Mouse (Mus musculus) erythroblast, embryonic 14.5 days (primary cell): ENCODE results near the gene Bsn. TPM values are rescaled to one million over a fixed set of nuclear protein-coding genes. Genes with fewer than 3 reads are reported as not detected.
"Not testable (repeated sequence)": the region's sequence is repeated elsewhere in the genome, so short reads cannot be mapped to it uniquely, and the experiment has no call there.

Experiments
- H3K27me3 ChIP-seq: 2 replicates; pipeline ENCODE4 v1.6.1; 2012; ENCODE audit warnings: inconsistent platforms; ENCODE audit not compliant: control insufficient read depth
- H3K36me3 ChIP-seq: 2 replicates; pipeline ENCODE4 v1.6.1; 2012; ENCODE audit warnings: mild to moderate bottlenecking, inconsistent platforms; ENCODE audit not compliant: control insufficient read depth
- H3K4me1 ChIP-seq: 2 replicates; pipeline ENCODE4 v1.6.1; 2012; ENCODE audit warnings: inconsistent platforms; ENCODE audit not compliant: control insufficient read depth
- H3K4me3 ChIP-seq: replicated peaks from 2 replicates; pipeline ENCODE3; 2012; ENCODE audit warnings: moderate library complexity, mild to moderate bottlenecking, inconsistent platforms
- H3K9me3 ChIP-seq: 2 replicates; pipeline ENCODE4 v1.6.1; 2012; ENCODE audit warnings: low read length, inconsistent platforms, mixed read lengths; ENCODE audit not compliant: control insufficient read depth
- GATA1 ChIP-seq: IDR thresholded peaks from 2 replicates; pipeline ENCODE4 v1.6.1; 2012; ENCODE audit warnings: low read length, inconsistent platforms, mixed read lengths
- TAL1 ChIP-seq: IDR thresholded peaks from 3 replicates; pipeline ENCODE4 v1.6.1; 2012; ENCODE audit warnings: low read length, inconsistent platforms, mixed read lengths
- polyA plus RNA-seq: library from polyadenylated mRNA; stranded (reverse); fragments of >175 nt; gene quantifications from 2 replicates; pipeline ENCODE4 v1.2.3, GENCODE M21; 2012

Gene Bsn
- polyA plus RNA-seq, 1 experiment = 0.07 TPM

DNA sequence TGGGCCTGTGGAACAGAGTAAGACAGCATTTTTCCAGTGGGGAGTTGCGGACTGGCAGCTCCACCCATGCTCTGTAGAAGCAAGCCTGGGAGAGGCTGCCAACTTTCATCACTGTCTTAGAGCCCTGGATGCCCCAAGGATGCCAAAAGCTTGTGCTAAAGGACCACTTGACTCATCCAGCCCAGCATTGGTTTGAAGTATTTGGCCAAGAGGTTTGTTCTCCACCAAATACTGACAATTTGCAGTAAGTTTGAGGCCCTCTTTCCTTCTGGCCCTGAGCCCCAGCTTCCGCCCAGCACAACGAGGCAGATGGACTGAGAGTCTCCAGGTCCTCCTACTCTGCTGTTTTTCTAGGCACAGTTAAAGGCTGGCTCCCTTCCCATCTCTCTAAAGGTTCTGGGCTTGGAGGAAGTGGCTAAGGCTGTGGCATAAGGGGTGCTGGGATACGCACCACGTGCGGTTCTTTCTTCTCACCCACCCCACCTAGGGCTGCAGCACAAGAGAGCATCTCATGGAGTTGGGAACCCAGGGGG lies 53.2 kb downstream of the Bsn start:
- Histone ChIP-seq H3K27me3 (peaks cover 31% of the 10 kb centered on the region), H3K36me3 (no peaks in the 10 kb centered on the region), H3K4me1 (peaks cover 3% of the 10 kb centered on the region; the same call in 1 of the 2 replicates), H3K4me3 (no peak overlapping the region), H3K9me3 (no peaks in the 10 kb centered on the region)
- no peak for TF ChIP-seq GATA1
- TF ChIP-seq TAL1 = no peak

DNA sequence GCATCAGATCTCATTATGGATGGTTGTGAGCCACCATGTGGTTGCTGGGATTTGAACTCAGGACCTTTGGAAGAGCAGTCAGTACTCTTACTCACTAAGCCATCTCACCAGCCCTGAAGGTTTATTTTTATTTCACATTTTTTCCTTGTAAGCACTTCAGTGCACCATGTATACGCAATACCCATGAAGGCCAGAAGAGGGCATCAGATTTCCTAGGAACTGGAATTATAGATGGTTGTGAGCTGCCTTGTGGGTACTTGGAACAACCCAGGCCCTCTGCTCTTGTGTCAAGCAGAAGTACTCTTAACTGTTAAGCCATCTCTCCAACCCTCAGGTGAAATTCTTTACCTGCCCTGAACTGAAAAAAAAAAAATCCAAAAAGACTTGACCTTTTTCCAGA lies 54.0 kb downstream of the Bsn start:
- TF ChIP-seq GATA1 = no peak
- TF ChIP-seq TAL1 = no peak
- Histone ChIP-seq H3K4me3 (no peak overlapping the region), H3K4me1 (peaks cover 6% of the 10 kb centered on the region; the same call in 1 of the 2 replicates), H3K9me3 (no peaks in the 10 kb centered on the region), H3K36me3 (no peaks in the 10 kb centered on the region), H3K27me3 (peaks cover 31% of the 10 kb centered on the region)

DNA sequence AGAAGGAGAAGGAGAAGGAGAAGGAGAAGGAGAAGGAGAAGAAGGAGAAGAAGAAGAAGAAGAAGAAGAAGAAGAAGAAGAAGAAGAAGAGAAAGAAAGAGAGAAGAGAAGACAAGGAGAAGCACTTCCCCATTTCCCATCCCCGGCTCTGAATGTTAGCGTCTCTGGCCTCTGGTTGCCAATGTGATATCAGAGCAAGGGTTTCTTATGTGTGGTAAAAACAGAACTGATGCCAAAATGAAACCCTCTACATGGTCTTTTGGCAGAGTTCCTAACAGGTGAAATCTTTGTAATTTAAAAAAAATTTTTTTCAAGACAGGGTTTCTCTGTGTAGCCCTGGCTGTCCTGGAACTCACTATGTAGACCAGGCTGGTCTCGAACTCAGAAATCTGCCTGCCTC lies 54.5 kb downstream of the Bsn start:
- H3K4me1 ChIP-seq, H3K36me3 ChIP-seq, H3K9me3 ChIP-seq, H3K4me3 ChIP-seq: not testable (repeated sequence)
- H3K27me3 ChIP-seq = peaks cover 31% of the 10 kb centered on the region

DNA sequence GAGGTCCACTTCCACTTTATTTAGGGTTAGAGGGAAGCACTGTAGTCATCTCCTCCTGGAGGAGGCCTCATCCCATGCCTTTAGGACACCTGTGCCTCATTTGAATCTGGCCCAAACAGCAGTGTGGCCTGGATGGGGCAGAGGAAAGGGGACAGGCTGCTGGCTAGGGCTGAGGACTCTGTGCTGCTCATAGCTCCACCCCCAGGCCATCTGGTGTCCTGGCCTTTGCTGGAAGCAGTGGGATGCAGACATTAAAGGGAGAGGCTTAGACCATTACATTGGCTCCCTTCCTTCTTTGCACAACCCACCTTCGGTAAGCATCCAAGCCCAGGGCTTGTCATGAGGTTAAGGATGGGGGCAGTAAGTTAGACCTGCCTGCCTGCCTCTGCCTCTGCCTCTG lies 56.7 kb downstream of the Bsn start:
- TF ChIP-seq TAL1 (no peak), GATA1 (no peak)
- Histone ChIP-seq H3K36me3 (no peaks in the 10 kb centered on the region), H3K27me3 (peaks cover 32% of the 10 kb centered on the region), H3K9me3 (no peaks in the 10 kb centered on the region), H3K4me3 (no peak overlapping the region), H3K4me1 (peaks cover 6% of the 10 kb centered on the region; the same call in 1 of the 2 replicates)

DNA sequence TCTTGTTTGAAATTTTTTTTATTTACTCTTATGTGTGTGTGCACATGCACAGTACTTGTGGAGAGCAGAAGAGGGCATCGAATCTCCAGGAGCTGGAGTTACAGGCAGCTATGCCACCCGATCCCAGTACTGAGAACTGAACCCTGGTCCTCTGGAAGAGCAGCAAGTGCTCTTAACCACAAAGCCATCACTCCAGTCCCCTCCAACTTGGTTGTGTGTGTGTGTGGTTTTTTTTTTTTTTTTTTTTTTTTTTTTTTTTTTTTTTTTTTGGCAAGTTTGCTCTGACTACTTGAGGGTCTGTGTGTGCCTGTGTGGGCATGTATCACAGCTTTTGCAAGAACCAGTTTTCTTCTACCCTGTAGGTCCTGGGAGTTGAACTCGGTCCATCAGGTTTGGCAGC lies 57.8 kb downstream of the Bsn start:
- TF ChIP-seq GATA1 (no peak), TAL1 (no peak)
- no peaks in the 10 kb centered on the region for H3K36me3 ChIP-seq
- H3K9me3 ChIP-seq = no peaks in the 10 kb centered on the region
- H3K4me1 ChIP-seq = peaks cover 6% of the 10 kb centered on the region; the same call in 1 of the 2 replicates
- no peak overlapping the region for H3K4me3 ChIP-seq
- peaks cover 24% of the 10 kb centered on the region for H3K27me3 ChIP-seq

DNA sequence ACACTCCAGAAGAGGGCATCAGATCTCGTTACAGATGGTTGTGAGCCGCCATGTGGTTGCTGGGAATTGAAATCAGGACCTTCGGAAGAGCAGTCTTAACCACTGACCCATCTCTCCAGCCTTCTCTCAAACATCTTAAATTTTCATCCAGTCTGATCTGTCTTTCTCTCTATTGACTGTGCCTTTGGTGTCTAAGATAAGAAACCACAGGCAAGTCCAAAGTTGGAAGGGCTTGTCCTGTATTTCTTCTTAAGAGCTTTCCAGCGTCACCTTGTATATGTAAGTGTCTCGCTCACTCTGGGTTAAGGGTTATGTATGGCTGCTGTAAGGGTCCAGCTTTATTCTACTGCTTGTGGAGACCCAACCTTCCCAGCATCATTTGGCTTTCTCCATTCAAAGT lies 58.7 kb downstream of the Bsn start:
- no peak for TF ChIP-seq TAL1
- TF ChIP-seq GATA1 = no peak
- Histone ChIP-seq H3K4me3 (no peak overlapping the region), H3K27me3 (peaks cover 17% of the 10 kb centered on the region), H3K9me3 (no peaks in the 10 kb centered on the region), H3K36me3 (no peaks in the 10 kb centered on the region), H3K4me1 (peaks cover 6% of the 10 kb centered on the region; the same call in 1 of the 2 replicates)

DNA sequence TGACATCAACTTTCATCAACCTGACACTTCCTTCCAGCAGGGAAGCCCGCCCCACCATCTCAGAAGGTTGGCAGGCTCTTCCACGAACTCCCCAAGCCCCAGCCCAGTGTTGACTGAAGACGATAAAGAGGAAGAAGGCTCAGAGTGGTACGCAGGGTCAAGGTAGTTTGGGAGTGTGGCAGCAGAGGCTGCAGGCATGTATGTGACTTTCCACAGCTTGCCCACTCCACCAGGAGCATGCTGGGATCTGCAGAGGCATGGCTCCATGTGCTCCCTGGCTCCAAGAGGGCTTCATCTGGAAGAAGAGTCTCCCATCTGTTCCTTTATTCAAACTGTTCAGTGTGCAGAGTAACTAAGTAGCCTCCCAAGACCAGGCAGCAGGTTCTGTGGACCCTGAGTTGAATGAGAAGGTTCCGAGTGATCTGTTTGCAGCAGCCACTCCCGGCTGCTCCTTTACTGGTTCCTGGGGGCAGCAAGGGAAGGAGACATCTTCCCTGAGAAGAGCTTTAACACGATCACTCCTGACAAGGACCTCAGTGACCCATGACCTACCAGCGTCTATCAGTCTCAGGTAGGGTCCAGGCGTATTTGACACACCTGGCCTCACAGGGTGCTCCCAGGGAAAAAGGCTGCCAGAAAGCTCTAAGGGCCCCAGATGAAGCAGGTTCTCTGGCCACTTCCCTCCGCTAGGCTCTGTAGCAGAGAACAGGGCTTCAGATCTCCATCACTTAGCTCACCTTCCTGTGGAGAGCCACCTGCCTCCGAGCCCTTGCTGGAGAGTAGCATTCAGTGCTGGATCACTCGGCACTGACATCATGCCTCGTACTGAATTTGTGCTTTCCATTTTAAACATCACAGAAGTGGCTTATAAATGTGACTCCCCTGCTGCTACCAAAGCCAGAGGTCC lies 60.9 kb downstream of the Bsn start:
- no peak overlapping the region for H3K4me3 ChIP-seq
- peaks cover 13% of the 10 kb centered on the region for H3K27me3 ChIP-seq
- H3K9me3 ChIP-seq = no peaks in the 10 kb centered on the region
- no peaks in the 10 kb centered on the region for H3K36me3 ChIP-seq
- TF ChIP-seq TAL1 (no peak), GATA1 (no peak)
- peaks cover 6% of the 10 kb centered on the region; the same call in 1 of the 2 replicates for H3K4me1 ChIP-seq

DNA sequence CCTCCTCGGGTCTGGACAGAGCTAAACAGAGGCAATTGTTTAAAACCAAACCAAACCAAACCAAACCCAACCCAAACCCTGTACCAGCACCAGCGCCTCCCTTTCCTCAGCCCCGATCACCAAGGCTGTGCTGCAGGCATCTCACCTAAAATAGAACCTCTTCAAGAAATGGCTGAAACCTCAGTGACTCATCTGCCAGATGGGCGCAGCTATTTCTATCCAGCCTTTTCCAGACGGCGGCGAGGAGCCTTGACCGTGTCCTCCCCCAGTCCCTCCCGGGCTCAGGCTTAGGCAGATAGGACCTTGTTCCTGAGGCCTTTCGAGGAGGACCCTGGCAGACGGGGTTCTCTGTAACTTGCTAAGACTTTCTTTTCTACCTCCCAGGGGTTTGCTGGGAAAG lies 61.9 kb downstream of the Bsn start:
- no peak for TF ChIP-seq TAL1
- no peak for TF ChIP-seq GATA1
- peaks cover 9% of the 10 kb centered on the region for H3K27me3 ChIP-seq
- H3K4me3 ChIP-seq = no peak overlapping the region
- no peaks in the 10 kb centered on the region for H3K9me3 ChIP-seq
- H3K4me1 ChIP-seq = 0 out of 2 replicates have a peak, but pooled peaks cover 3% of the 10 kb centered on the region
- no peaks in the 10 kb centered on the region for H3K36me3 ChIP-seq

DNA sequence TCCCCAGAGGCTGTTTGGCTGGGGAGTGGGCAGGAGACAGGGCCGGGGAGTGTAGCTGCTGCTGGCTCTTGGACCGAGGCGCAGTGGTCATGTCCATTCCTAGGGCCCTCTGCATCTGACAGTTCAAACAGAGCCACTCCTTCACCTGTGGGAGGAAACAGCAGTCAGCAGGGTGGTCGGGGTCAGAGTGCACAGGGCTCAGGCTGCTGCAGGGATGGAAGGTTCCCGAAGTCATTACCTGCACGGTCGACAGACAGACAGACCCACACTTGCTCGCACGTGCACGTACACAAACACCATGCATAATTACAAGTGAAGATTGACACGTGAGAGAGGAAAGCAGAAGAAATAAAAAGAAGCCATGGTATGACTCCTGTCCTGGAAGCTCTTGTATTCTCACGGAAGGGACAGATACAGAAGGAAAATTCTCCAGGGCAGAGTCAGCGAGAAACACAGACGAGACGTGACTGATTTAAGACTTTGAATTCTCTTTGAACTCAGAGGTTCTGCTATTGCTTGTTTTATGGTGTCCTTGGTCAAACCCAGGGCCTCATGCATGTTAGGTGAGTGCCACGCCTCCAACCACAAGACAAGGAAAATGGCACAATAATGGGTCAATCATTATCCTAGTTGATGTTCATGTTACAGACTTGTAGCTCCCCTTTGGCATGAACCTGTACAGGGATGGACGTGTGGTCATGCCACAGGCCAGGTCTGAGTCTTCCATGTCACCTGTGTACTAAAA lies 63.6 kb downstream of the Bsn start:
- no peak for TF ChIP-seq TAL1
- TF ChIP-seq GATA1 = no peak
- Histone ChIP-seq H3K9me3 (no peaks in the 10 kb centered on the region), H3K4me1 (0 out of 2 replicates have a peak, but pooled peaks cover 2% of the 10 kb centered on the region), H3K36me3 (no peaks in the 10 kb centered on the region), H3K27me3 (peaks cover 9% of the 10 kb centered on the region), H3K4me3 (no peak overlapping the region)
